Mouse (Mus musculus) 416B (cell line): Measurements from ENCODE around the gene Hoxd4.

Experiments
- DNase-seq: peaks from one replicate; pipeline ENCODE4 v3.0.0; 2011; ENCODE audit warnings: low read depth

Gene Hoxd4

DNA sequence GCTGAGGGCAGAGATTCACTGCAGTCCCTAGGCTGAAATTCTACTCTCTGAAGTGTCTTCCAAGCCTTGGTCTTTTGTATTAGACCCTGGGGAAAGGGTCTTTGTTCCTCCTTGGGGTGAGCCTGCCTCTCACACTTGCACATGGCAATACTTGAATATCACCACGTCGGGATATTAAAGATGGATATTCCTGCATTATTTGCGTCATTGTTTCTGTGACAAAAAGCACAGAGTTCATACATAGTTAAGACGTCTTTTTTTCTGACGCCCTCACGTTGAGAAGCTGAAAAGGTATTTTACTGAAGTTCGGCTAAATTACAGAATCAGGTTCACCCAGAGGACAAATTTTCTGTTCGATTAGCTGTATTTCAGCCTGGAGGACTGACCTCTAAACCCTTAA lies 18.6 kb downstream of the Hoxd4 start:
- no peak for DNase-seq

DNA sequence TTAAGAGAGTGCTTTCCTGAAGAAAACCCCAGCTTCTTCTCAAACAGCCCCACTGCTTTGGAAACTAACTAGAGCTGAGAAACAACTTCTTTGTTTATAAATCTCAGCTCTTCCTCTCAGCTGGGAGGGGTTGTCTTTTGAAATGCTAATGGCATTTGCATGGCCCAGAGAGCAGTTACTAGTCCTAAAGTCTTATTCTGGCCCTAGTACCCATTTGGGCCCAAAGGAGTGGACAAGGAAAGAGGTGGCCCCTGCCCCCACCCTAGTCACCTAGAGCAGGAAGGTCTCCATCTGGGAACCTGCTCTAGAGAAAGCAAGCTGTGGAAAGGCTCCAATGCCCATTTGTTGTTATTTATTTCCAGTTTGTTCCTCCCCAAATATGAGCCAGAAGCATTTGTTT lies 19.3 kb downstream of the Hoxd4 start:
- no peak for DNase-seq

DNA sequence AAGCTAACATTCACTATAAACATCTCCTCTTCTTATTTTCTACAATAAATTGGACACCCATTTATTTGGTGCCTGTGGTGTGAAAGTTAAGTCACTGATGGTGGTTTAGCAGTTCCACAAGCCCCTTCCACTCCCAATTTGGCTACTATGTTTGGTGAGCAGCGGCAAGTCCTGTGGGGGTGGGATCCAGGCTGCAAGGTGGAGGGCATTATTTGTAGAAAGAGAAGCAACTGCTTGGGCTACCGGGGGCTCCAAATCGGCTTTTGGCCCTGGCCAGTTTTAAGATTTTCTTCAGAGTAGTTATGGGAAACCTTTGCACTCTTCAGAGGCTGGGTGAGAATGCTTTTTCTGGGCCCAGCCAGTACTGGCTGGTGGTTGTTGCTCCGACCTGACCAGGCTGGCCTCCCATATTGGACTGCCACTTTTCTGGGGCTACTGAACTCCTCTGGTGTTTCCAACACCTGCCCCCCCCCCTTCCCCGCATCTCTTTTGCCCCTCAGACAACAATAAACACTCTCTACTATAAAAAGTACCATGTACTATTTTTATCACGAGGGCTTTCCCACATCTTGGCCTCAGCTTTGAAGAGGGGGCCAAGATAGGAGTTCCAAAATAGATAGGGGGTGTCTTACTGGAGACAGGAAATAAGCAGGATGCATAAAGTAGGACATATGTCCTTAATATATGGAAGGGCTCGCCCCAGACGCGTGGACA lies 20.2 kb downstream of the Hoxd4 start:
- no peak for DNase-seq

DNA sequence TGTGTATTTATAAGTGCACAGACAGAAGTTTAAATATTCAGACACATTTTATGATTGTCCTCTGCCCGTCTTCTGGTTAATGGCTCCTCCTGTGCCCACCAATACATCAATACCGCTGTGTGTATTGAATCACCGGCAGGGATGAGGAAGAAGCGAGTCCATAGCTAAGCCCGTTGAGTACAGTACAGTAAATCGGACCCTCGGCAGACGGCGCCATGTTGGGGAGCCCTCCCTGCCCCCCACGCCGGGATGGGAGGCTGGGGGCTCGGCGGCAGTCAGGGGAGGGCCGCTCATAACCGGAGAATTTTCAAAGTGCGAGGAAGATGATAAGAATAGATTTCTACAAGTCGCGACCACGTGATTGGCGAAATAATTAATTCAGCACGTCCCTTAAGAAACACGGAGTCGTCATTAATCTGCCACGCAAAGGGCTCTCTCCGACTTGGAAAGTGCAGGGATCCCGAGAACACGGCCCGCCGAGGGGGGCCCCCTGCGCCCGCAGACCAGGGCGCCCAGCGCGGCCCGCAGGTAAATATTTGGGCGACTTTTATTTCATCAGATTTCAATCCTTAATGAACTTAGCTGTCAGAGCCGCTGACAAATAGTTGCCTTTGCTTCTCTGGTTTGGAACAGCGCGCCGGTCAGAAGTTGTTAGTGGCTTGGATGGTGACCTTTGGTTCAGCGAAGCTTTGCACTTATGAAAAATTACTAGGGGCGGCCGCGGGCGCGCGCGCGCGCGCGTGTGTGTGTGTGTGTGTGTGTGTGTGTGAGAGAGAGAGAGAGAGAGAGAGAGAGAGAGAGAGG lies 21.0 kb downstream of the Hoxd4 start:
- DNase-seq: no peak

DNA sequence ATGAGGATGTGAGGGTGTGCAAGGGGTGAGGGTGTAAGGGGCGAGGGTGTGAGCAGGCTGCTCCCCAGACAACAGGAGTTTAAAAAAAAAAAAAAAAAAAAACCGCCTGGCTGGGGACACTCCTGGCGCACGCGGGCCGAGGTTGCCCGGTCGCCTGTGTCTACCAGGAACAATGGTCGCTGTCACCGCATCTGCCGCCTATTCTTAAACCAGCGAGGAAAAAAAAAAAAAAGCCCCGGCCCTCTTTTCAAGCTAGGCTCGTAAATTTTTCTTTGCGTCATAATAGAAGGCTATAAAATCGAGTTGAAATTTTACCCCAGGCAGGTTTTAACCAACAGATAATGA lies 21.6 kb downstream of the Hoxd4 start:
- DNase-seq: no peak

DNA sequence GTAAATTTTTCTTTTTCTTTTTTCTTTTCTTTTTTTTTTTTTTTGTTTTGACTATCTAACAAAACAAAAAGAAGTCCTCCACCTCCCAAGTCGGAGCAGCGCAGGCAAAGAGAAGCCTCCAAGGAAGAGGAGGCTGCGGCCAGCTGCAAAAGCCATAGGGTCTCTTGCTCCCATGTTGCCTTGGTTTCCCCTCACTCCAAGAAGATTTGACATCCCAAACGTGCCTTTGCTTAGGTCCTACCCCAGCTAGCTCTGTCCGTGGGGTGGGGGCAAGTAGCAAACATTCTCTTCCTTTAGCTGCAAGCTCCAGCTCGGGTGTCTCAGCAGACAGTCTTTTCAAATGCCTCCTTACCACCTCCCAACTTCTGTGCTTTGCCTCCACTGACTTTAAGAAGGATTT lies 22.0 kb downstream of the Hoxd4 start:
- no peak for DNase-seq

DNA sequence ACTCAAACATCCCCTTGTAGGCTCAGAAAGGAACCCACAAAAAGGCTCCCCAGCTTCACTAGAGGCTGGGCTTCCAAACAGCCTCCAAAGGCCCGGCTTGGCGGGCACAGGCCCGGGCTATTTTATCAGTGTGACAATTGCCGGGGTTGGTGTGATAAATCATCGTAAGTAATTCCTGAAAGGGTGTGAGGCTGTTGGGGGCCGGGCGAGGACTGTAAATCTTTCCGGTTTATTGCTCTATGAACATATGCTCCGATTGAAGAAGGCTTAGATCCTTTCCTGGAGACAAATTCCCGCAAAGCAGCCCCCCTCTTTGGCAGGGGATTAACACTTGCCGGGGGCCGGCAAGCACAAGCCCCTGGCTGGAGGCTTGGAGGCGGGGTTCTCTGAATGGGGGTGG lies 22.7 kb downstream of the Hoxd4 start:
- no peak for DNase-seq

DNA sequence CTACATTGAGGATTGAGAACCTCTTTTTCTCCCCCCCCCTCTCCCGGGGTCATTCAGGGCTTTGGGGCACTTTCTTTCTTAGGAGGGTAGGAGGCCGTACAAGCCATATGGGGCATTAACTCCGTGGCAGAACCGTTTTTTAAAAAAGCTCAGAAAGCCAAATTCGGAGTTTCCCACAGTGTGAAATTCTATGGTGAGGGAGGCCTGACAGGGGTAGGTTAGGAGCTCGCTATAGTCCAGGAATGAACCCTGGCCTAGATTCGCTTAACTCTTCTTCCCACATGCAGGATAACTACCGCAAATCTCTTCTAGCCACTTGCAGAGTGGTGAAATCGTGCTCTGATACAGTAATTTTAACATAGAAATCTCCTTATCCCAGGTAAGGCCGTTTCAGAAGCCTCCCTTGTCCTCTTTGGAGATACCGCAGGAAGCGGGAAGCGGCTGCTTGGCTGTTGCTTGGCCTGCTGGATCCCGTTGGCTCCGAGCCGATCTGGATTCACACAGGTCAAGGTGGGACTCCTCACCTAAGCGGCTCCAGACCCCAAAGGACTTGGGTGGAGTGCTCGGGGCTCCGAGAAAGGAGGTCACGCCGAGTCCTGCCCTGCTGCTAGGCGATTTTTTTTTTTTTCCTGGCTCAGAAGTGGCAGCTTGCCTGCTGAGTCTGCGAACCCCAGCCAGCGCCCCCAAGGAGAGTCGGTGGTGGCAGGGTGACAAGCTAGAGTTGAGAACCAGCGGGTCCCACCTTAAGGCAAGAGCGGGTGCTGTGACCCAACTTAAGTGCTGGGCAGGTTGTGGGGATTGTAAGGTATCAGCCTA lies 23.5 kb downstream of the Hoxd4 start:
- no peak for DNase-seq

DNA sequence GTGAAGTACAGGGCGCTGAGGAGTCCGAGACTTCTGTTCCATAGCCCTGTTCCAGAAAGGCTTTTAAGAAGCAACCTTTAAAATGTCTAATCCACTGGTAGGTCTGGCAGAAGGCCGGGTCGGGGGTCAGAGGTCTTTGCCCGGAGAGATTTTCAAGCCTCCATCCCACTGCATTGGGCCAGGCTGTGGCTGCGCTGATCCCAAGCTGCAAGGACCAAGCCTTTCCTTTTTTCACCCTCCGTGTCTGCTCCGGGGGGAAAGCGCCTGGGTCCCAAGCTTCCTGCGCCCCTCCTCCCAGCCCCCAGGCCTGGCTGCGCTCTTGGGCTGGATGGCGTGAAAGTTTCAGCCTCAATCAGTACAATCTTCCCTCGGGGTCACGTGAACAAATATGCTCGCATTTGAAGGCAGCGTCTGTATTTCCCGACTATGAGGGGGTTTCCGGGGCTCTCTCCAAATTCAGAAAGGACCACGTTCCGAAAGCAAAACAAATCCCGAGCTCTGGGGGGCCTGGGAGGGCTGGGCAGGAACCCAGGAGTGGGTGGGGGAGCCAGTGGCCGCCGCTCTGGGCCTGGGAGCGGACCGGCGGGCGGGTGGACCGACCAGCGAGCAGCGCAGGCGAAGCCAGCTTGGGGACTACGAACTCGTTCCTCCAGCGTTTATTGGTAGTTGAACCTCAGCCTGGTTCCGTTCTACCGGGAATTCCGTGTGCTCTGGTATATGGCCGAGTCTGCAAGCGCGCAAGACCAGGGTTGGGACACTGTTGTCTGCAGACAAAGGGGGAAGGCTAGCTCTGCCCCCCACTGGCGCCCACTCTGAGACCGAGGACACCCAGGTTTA lies 24.3 kb downstream of the Hoxd4 start:
- DNase-seq: no peak

DNA sequence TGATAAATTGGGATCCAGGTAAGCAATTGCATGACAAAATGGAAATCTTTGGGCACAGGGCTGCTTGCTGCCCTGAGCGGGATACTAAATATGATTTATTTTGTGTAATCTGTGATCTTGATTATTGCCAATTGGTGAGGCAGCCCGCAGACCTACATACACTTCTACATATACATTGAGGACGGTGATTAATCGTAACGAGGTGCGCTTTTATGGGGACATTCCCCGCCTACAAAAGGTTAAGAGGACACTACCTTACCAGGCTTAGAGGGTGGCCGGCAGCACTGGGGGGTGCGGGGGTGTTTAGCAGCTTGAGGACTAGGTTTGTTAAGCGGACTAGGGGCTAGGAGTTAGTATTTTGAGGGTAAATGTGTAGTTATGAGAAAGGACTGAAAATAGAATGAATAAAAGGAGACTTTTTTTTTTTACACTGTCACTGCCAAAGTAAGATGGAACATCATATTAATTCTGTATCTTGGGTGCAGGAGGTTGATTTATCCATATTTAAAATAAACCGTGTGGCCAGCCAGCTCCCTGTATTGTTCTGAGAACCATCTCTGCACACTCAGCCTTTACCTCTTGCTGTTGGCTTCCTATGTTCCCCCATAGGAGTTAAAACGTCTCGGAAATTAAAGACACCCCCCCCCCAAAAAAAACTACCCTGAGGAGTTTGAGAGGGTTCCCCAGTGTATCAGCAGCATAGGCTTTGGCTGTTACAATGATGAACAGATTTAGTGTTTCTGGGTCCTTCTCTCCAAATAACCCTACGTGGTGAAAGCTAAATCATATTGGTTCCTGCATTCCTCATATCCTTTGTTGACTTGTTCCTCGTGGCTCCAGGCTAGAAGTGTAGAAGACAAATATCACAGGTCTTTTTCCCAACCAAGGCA lies 25.2 kb downstream of the Hoxd4 start:
- no peak for DNase-seq

DNA sequence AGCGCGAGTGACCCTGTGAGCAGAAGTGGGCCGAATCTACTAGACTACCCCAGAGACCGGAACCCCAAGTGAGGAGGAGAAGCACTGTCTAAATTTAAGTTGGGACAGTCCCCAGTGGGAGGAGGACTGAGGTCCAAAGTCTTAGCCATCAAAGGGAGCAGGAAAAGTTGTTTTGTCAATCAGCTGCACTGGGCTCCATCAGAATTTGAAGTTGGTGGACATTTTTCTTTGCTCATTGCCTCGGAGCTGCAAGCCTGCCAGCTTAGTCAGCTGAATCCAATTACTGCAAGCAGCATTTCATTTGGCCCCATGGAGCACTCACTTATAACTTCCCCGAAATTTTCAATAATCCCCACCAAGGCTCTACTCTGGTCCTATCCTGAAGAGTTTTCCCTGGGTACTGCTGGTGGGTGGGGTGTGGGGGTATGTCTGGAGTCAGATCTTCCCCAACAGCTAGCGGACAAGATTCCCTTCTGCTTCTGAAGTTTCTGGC lies 25.9 kb downstream of the Hoxd4 start:
- no peak for DNase-seq

DNA sequence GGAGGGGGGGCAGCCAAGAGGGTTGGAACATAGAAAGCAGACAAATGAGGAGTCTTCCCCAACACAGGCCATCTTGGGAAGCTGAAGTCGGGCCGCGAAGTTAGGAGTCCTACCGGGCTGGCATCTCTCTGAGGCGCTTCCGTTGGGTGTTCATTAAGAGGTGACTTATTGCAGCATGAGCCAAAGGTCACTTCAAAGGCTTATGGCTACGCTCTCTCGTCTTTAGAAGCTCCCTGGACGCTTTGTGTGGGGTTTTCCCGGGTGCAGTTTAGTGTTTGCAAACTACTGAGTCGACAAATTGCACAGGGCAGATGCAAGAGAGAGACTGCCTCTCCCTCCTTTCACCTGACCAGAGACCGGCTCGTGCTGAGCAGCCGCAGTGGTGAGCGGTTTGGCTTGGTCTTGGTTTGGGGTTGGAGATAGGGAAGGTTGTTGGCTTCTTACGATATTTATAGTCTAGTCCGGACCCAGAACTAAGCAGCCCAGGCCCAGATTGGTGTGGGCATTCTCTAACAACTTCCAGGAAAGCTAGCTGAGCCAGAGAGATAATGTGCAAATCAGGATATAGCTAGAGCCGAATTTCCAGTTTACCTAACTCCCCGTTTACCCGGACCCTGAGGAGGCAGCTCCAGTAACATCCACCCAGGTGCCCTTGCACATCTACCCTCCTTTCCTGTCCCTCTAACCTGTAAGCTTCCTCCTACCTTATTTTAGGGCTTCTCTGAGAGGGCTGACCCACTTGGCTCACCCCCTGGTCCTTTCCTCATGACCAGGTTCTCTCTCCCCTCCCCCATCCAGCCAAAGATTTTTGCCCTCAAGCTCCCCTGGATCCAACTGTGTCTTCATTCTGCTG lies 27.1 kb downstream of the Hoxd4 start:
- no peak for DNase-seq

DNA sequence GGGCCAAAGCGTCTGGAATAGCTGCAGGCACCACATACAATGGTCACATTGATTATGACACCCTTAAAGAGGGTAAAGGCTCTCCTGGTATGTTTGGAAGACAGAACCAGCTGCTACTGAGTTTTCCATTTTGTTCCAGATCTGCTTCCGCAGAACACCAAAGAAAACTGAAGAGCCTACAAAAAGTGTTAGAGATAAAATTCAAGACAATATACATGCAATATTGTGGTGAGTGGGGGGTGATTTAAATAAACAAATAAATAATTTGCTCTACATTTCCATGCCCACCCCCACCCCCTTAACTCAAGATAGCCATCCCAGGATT lies 27.7 kb downstream of the Hoxd4 start:
- DNase-seq: no peak

DNA sequence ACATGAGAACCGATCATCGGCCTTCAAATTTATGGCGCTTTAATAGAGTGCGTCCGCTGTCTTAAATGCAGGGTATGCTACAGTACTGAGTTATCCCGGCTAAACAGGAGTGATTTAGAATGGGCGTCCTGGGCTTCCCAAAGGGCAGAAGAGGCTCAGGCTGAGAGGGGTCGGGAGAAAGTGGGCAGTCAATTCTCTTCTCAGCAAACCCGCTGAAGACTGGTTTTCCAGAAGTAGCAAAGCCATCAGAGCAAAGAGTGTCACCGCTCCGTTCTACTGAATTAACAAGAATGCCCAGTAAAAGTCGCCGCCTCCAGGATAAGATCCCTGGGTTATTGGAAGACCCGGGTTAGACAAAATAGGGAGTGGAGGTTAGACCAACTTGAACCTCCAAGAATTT lies 28.1 kb downstream of the Hoxd4 start:
- DNase-seq: no peak

DNA sequence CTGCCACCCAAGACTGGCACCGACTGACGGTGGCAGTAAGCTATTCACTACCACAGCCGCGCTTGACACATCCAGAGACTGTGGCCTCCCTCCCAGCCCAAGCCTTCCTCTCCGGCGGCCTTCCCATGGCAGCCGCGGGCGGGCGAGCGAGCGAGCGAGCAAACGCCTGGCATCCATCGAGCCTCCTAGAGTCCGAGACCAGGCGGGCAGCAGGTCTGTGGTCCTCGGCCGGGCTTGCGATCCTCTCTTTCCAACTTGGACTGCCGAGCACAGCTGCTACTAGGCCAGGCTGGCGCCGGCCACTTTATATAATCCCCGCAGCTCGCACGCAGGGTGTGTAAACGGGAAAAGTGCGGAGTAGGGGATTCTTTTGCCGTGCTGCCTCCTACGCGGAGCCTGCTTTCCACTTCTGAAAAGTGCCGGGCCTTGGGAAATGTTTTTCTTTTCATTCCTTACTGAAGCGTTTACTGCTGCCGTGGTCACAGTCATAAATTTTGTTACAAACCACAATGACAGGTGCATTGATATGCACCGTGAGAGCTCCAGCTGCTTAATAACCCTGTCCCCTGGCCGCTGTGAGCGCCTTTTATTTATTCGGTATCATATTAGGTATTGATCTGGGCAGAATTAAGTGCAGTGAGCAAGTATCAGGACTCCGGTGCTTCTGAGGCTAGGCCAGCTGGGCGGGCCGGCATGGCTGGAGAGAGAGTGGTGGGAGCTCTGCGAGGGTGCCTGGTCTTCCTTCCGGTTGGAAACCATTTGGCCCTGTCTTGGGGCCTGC lies 28.8 kb downstream of the Hoxd4 start:
- no peak for DNase-seq

DNA sequence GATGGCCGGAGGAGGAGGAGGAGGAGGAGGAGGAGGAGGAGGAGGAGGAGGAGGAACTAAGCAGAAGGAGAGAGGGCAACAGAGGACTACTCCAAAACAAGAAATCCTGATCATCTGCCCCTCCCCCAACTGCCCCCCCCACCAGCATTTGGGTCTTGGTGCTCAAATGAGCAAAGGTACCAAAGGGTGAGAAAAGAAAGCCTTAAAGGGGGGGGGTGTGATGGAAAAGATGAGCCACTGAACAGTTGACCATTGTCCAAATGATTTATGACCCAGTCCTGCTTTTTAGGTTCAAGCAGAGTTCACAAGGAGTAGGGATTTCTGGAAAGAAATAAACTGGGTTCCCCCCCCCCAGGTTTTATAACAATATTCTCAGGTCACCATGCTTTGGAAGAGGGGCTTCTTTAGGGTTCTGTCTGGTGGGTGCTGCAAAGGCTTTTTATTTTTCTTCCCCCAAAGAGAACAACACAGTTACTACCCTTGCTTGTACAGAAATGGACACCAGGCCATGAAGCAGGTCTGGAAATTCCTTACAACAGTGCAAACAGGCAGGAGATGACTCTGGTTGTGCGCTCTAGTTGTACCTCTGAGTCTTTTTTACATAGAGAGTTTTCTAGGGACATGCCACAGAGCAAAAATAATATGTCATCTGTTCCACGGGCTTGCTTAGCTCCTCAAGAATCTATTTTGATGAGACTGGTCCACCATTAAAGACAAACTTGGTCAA lies 29.7 kb downstream of the Hoxd4 start:
- no peak for DNase-seq

DNA sequence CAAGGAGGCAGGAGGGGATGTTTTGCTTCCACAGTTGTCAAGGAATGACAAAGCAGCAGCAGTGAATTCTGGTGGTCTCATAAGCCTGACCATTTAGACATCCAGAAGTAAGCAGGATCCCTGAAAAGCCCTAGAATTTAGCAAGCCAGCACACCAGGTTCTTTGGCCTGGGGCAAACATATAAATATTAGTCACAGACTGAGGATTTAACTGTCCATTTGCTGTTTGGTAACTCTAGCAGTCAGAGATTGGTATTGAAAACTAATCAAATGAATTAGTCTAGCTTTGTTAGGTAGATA lies 30.2 kb downstream of the Hoxd4 start:
- no peak for DNase-seq

DNA sequence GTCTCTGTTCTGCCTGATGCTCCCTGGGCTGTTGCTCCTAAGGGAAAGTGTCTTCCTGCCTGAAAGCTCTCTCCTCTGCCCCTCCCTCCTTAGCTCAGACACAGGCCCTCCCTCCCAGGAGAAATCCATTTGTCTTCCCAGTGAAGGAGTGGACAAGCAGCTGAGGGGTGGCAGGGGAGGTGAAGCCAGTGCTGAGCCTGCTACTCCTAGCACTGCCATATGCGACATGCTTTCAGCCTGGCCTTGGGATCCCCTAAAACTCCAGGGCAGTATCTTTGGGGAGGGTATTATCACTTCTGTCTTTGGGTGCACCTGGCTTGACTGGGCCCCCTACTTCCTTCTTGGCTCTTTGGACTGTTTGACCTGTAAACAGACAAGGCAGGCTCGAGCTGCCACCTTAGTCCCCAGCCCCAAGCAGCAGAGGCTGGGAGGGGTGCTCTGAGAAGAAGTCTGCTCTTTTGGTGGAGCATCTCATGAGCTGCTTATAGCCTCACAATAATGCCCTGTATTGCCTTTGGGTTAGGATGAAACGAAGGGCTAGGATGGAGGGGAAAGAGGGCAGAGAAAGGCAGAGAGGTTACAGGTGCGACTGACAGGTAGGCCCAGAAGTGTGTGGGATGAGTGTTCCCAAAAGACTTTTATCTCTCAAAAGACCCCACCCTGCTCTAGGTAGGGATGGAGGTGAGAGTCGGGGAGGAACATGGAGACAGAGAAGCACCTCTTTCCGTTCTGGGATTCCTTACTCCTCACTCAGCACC lies 34.0 kb downstream of the Hoxd4 start:
- DNase-seq: no peak
